Mouse (Mus musculus) embryonic facial prominence, embryonic 14.5 days (tissue): ENCODE data around the gene Susd6. TPM values are rescaled to one million over a fixed set of nuclear protein-coding genes. Genes with fewer than 3 reads are reported as not detected.
"Not testable (repeated sequence)": the region's sequence is repeated elsewhere in the genome, so short reads cannot be mapped to it uniquely, and the experiment has no call there.

Experiments
- ATAC-seq: fragments of 200-750 bp; cut with Nextera tagmentation; 2 replicates; pipeline ENCODE4 v1.8.0; 2017; ENCODE audit warnings: low read depth, moderate number of reproducible peaks, moderate TSS enrichment
- DNase-seq: peaks from one replicate; pipeline ENCODE4 v3.0.0-alpha.2; 2015; ENCODE audit warnings: low spot score
- H3K27ac ChIP-seq: fragments of 300-500 bp; sonication (generic); replicated peaks from 2 replicates; pipeline ENCODE4 v1.5.1; 2014; ENCODE audit warnings: low read depth, mild to moderate bottlenecking, low read length, moderate library complexity
- H3K27me3 ChIP-seq: fragments of 300-500 bp; sonication (generic); replicated peaks from 2 replicates; pipeline ENCODE4 v1.6.1; 2014; ENCODE audit warnings: low read length; ENCODE audit not compliant: control insufficient read depth, insufficient read depth
- H3K36me3 ChIP-seq: fragments of 300-500 bp; sonication (generic); 2 replicates; pipeline ENCODE4 v1.6.1; 2014; ENCODE audit warnings: low read length, mixed read lengths; ENCODE audit not compliant: control insufficient read depth, insufficient read depth
- H3K4me1 ChIP-seq: fragments of 300-500 bp; sonication (generic); 2 replicates; pipeline ENCODE4 v1.6.1; 2014; ENCODE audit warnings: antibody characterized with exemption, low read length; ENCODE audit not compliant: control insufficient read depth, insufficient read depth
- H3K4me2 ChIP-seq: fragments of 300-500 bp; sonication (generic); 2 replicates; pipeline ENCODE4 v1.6.1; 2014; ENCODE audit warnings: low read depth, mild to moderate bottlenecking, low read length, moderate library complexity, mixed read lengths
- H3K4me3 ChIP-seq: fragments of 300-500 bp; sonication (generic); 2 replicates; pipeline ENCODE4 v1.5.1; 2014; ENCODE audit warnings: low read depth, mild to moderate bottlenecking, low read length
- H3K9ac ChIP-seq: fragments of 300-500 bp; sonication (generic); 2 replicates; pipeline ENCODE4 v1.6.1; 2014; ENCODE audit warnings: low read depth, mild to moderate bottlenecking, low read length, moderate library complexity, mixed read lengths
- H3K9me3 ChIP-seq: fragments of 300-500 bp; sonication (generic); 2 replicates; pipeline ENCODE4 v1.6.1; 2016; ENCODE audit warnings: low read length; ENCODE audit not compliant: control insufficient read depth
- WGBS: fragments of 180-500 bp; shearing (Covaris S2); extraction: QIAGEN DNeasy Blood & Tissue Kit; methylation state at CpG from one replicate; pipeline ENCODE4 v1.1.7; 2014; 5-methylcytosine and 5-hydroxymethylcytosine counted together
- polyA plus RNA-seq: library from polyadenylated mRNA; unstranded; fragments of >200 nt; fragmentation: Nextera tagmentation; extraction: Ambion mirVana; gene quantifications from 2 replicates; pipeline ENCODE4 v1.2.1, GENCODE M21; 2014

Gene Susd6
- polyA plus RNA-seq, 1 experiment from 2014 or later: 20.6 TPM

DNA sequence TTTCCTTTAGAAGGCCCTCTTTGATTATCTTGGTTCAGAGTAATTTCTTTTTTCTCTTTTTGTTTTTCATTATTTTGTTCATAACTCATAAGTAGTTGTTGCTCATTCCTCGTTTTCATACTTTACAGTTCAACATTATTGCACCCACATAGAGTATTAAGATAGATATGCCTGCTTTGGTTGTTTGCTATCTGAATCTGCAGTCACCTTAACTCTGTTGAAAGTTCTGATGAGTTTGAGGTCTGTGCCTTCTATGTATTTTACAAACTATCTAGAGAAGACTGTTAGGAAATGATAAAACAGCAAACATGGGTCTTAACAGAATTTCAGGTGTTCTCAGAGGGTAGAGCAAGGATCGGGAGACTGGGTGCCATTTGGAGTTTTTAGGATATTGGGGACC lies 23.1 kb downstream of the Susd6 start:
- Histone ChIP-seq H3K36me3 (no peaks in the 10 kb centered on the region), H3K9me3 (no peaks in the 10 kb centered on the region), H3K4me2 (no peak overlapping the region), H3K9ac (no peak overlapping the region), H3K4me1 (peaks cover 7% of the 10 kb centered on the region), H3K27ac (no peak overlapping the region), H3K4me3 (no peak overlapping the region), H3K27me3 (no peaks in the 10 kb centered on the region)
- no peak for DNase-seq
- 94% methylated on average over 2 of the region's 2 CpGs for WGBS
- ATAC-seq: no peak

DNA sequence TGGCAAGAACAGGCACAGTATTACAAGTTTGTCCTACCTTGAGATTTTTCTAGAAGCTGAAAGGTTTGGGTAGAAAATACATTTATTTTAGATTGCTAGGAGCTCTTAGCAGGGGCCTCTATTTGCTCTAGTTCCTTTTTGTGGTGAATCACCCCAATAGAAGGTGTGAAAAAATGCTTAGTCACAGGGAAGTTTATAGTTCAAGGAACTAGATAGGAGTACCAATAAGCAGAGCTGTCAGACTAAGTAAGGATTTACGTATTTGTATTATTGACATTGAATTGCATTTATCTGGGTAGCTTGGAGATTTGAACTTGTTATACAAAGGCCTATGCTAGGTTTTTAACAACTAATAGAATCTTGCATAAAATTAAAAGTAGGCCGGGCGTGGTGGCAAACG lies 23.6 kb downstream of the Susd6 start:
- peaks cover 7% of the 10 kb centered on the region for H3K4me1 ChIP-seq
- no peak overlapping the region for H3K27ac ChIP-seq
- H3K27me3 ChIP-seq: no peaks in the 10 kb centered on the region
- no peaks in the 10 kb centered on the region for H3K9me3 ChIP-seq
- no peak overlapping the region for H3K9ac ChIP-seq
- ATAC-seq: no peak
- WGBS: 97% methylated on average over 4 of the region's 4 CpGs
- H3K4me2 ChIP-seq: no peak overlapping the region
- DNase-seq: no peak
- H3K4me3 ChIP-seq: no peak overlapping the region
- no peaks in the 10 kb centered on the region for H3K36me3 ChIP-seq

DNA sequence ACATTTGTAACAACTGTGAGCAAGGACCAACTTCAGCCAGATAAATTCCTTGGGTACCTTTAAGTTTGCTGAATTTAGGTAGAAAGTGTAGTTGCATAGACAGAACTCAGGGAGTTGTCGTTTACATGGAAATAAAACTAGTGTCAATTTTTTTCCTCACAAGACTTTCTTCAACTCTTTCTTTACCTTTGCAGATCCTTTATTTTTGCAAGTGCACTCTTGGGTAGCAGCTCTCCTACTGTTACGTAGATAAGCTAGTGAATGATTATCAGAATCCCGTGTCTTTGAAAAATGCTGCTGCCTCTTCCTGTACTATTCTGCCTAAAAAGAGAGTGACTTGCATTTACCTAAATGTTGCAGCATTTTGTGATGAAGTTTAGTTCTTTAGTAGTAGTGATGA lies 24.2 kb downstream of the Susd6 start:
- ATAC-seq: no peak
- Histone ChIP-seq H3K4me3 (no peak overlapping the region), H3K27me3 (no peaks in the 10 kb centered on the region), H3K4me1 (peaks cover 7% of the 10 kb centered on the region), H3K9ac (no peak overlapping the region), H3K36me3 (no peaks in the 10 kb centered on the region), H3K27ac (no peak overlapping the region), H3K9me3 (no peaks in the 10 kb centered on the region), H3K4me2 (no peak overlapping the region)
- WGBS: 74% methylated on average over 3 of the region's 3 CpGs
- no peak for DNase-seq

DNA sequence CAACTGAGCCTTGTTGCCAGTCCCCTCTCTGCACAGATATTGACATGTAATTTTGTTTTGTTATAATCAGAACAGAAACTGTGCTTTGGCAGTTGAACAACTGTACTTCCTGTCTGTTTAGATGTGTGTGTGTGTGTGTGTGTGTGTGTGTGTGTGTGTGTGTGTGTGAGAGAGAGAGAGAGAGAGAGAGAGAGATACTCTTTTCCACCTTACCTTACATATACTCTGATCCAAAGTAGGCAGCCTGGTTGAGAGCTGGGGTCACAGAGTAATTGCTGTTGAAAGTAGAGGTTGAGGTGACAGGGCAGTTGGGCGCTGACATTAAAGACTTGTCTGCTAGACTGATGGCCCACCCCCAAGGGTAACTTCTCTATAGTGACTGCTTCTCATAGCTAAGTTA lies 25.0 kb downstream of the Susd6 start:
- Histone ChIP-seq H3K36me3 (no peaks in the 10 kb centered on the region), H3K27me3 (no peaks in the 10 kb centered on the region), H3K27ac (no peak overlapping the region), H3K9me3 (no peaks in the 10 kb centered on the region), H3K9ac (no peak overlapping the region), H3K4me3 (no peak overlapping the region), H3K4me1 (peaks cover 7% of the 10 kb centered on the region), H3K4me2 (no peak overlapping the region)
- ATAC-seq: no peak
- WGBS: 33% methylated on average over 1 of the region's 1 CpGs
- no peak for DNase-seq

DNA sequence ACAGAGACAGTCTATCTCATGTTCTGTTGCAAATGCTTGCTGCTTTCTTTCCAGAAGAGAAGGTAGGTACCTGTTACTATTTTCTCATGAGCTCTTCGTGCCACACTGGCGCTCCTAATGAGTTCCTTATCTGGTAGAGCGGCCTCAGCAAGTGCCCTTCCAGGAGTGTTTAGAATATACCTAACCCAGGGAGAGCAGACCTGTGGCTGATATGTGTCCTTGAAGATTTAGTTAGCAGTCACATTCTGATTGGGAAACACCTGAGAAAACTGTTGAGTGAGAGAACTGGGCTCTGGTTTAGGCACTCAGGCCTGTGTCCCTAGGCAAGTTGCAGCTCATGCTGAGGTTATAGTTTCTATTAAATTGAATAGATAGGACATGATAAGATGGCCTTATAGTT lies 25.6 kb downstream of the Susd6 start:
- no peaks in the 10 kb centered on the region for H3K36me3 ChIP-seq
- H3K4me3 ChIP-seq: no peak overlapping the region
- H3K27me3 ChIP-seq: no peaks in the 10 kb centered on the region
- no peak for DNase-seq
- 90% methylated on average over 3 of the region's 3 CpGs for WGBS
- H3K27ac ChIP-seq: no peak overlapping the region
- ATAC-seq: no peak
- peaks cover 7% of the 10 kb centered on the region for H3K4me1 ChIP-seq
- no peak overlapping the region for H3K4me2 ChIP-seq
- H3K9me3 ChIP-seq: no peaks in the 10 kb centered on the region
- no peak overlapping the region for H3K9ac ChIP-seq

DNA sequence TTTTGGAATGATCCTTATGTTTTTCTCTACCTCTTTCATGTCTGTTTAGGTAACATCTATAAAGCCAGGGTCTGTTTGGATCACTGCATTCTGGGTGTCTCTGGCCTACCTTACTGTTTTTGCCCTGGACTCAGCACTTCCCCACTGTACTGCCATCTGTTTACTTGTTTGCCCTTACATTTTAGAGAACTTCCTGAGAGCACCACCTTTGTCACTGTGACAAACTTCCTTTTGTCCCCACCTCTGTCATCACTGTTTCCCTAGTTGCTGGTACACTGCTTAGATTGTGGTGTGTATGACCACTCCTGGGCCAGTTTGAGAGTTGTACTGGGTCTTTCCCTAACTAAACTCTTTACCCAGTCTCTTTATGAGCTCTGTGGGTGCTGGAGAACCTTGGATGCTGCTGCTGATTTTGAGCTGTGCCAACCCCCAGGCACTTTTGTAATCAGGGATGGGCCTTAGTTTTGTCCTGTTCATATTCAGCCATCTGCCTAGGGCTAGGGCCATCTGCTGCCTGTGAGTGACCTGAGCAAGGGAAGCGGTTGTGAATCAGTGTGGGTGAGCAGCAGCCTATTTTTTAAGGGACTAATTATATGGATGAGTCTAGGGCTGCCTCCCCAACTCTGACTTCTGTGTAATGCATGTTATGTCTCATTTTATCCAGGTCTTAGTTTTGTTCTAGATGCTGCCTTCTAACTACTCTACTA lies 26.2 kb downstream of the Susd6 start:
- DNase-seq: no peak
- H3K36me3 ChIP-seq: no peaks in the 10 kb centered on the region
- 59% methylated on average over 1 of the region's 1 CpGs for WGBS
- no peaks in the 10 kb centered on the region for H3K27me3 ChIP-seq
- H3K4me2 ChIP-seq: no peak overlapping the region
- H3K9ac ChIP-seq: no peak overlapping the region
- no peak overlapping the region for H3K27ac ChIP-seq
- no peak for ATAC-seq
- H3K4me3 ChIP-seq: no peak overlapping the region
- peaks cover 11% of the 10 kb centered on the region for H3K4me1 ChIP-seq
- H3K9me3 ChIP-seq: no peaks in the 10 kb centered on the region

DNA sequence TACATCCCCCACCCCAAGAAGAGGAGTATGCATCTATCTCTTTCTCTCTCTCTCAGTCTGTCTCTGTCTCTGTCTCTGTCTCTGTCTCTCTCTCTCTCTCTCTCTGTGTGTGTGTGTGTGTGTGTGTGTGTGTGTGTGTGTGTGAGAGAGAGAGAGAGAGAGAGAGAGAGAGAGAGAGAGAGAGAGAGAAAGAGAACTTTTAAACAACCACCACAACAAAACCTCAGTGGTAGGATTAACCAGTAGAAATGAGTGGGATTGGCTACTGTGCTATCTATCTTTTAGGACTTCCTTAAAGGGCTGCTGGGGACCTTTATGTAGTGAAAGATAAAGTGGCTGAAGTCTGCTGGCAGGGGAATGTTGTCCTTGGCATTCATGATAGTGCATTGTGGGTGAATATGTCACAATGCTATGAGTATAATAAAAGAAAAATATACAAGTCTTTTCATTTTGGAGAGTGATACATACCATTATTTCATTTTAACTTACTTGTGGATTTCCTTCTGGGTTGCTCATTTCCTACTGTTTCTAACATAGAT lies 27.5 kb downstream of the Susd6 start:
- no peak for ATAC-seq
- H3K4me1 ChIP-seq: 0 out of 2 replicates have a peak, but pooled peaks cover 3% of the 10 kb centered on the region

DNA sequence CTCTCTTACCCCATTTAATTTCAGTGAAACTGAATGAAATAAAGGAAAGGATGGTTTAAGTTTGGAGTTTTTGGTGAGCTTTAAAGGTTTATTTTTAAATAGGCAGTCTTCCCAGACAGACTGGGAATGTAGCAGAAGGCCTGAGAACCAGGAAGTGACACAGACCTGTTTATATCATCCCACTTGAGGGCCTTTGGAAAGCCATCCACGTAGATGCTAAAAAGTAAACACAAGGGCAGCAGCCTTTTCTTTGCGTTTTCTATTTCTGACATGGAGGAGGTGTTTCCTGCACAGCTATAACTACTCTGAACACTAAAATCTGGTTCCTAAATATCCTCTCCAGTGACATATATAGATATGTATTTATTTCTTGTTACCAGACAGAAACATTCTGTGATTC lies 28.7 kb downstream of the Susd6 start:
- 79% methylated on average over 2 of the region's 2 CpGs for WGBS
- H3K27ac ChIP-seq, H3K4me3 ChIP-seq, H3K27me3 ChIP-seq, DNase-seq, H3K4me2 ChIP-seq, H3K9ac ChIP-seq, H3K36me3 ChIP-seq, ATAC-seq, H3K4me1 ChIP-seq, H3K9me3 ChIP-seq: not testable (repeated sequence)

More for the DNA sequence above, 27.5 kb downstream of the Susd6 start:
- Histone ChIP-seq H3K9ac (no peak overlapping the region), H3K4me2 (no peak overlapping the region), H3K9me3 (no peaks in the 10 kb centered on the region), H3K36me3 (no peaks in the 10 kb centered on the region), H3K27ac (no peak overlapping the region), H3K4me3 (no peak overlapping the region), H3K27me3 (no peaks in the 10 kb centered on the region)
- DNase-seq: no peak
